In genomic region chr1:77365850-77366249, GRCm38 (mm10) we compare ENCODE assay signal across 32 mouse cellular contexts.
"Had no signal": no experiment of that assay in that cellular context is flagged by ENCODE, and none has a peak within 500 bp of the region (broad histone marks: within the 10 kb centered on the region; RNA-seq: fewer than 3 reads in every experiment).

No protein-coding gene starts in this region.

- H3K36me3 ChIP-seq: heart, embryonic 12.5 days; heart, embryonic 15.5 days; intestine, embryonic 15.5 days had no signal

- H3K4me3 ChIP-seq: heart, embryonic 10.5 days; heart, embryonic 12.5 days; heart, embryonic 13.5 days; heart, embryonic 15.5 days; hindbrain, embryonic 10.5 days; hindbrain, embryonic 12.5 days; hindbrain, embryonic 13.5 days; hindbrain, embryonic 15.5 days; intestine, embryonic 15.5 days; kidney, embryonic 15.5 days; layer of hippocampus, adult 2 months; left cerebral cortex, adult 2 months had no signal

- DNase-seq: heart, postnatal 10 days; heart, postnatal 14 days; heart, postnatal 36 days; heart, postnatal 4 days; kidney, adult 11 months; kidney, adult 18-20 months; kidney, adult 2 months; kidney, adult 8-10 months; kidney, adult 9 months; kidney, postnatal 10 days; kidney, postnatal 14 days; kidney, postnatal 25 days; kidney, postnatal 36 days; kidney, postnatal 4 days; layer of hippocampus, adult 9-11 months; layer of hippocampus, postnatal 36 days had no signal

- H3K27me3 ChIP-seq: heart, embryonic 12.5 days; heart, embryonic 13.5 days; heart, embryonic 15.5 days; hindbrain, embryonic 12.5 days; hindbrain, embryonic 13.5 days; hindbrain, embryonic 15.5 days; intestine, embryonic 15.5 days; kidney, embryonic 15.5 days had no signal

- H3K4me1 ChIP-seq: heart, embryonic 10.5 days; heart, embryonic 15.5 days; hindbrain, embryonic 10.5 days; hindbrain, embryonic 13.5 days; hindbrain, embryonic 15.5 days; intestine, embryonic 15.5 days; kidney, embryonic 15.5 days had no signal

- H3K9me3 ChIP-seq: heart, embryonic 10.5 days; heart, embryonic 12.5 days; heart, embryonic 13.5 days; heart, embryonic 15.5 days; hindbrain, embryonic 10.5 days; hindbrain, embryonic 12.5 days; hindbrain, embryonic 13.5 days; hindbrain, embryonic 15.5 days; intestine, embryonic 15.5 days; kidney, embryonic 15.5 days had no signal

- H3K27ac ChIP-seq: heart, embryonic 10.5 days; heart, embryonic 13.5 days; heart, embryonic 15.5 days; hindbrain, embryonic 10.5 days; hindbrain, embryonic 12.5 days; hindbrain, embryonic 13.5 days; hindbrain, embryonic 14.5 days; hindbrain, embryonic 15.5 days; hindbrain, postnatal 0 days; intestine, embryonic 15.5 days; kidney, embryonic 15.5 days; kidney, postnatal 0 days; layer of hippocampus, adult 2 months; left cerebral cortex, adult 2 months had no signal

- H3K4me2 ChIP-seq: heart, embryonic 11.5 days; heart, embryonic 12.5 days; heart, embryonic 13.5 days; heart, embryonic 15.5 days; hindbrain, embryonic 12.5 days; hindbrain, embryonic 13.5 days; hindbrain, embryonic 14.5 days; hindbrain, embryonic 15.5 days; intestine, embryonic 15.5 days; kidney, embryonic 15.5 days had no signal

- H3K9ac ChIP-seq: heart, embryonic 12.5 days; heart, embryonic 13.5 days; heart, embryonic 15.5 days; hindbrain, embryonic 12.5 days; hindbrain, embryonic 13.5 days; hindbrain, embryonic 14.5 days; hindbrain, embryonic 15.5 days; intestine, embryonic 15.5 days; kidney, embryonic 15.5 days had no signal
